Mouse (Mus musculus) gastrocnemius, adult 2 months (tissue): ENCODE data around the gene Ly6g6d. TPM values are rescaled to one million over a fixed set of nuclear protein-coding genes. Genes with fewer than 3 reads are reported as not detected.

Experiments
- DNase-seq: peaks from one replicate; pipeline ENCODE4 v3.0.0; 2022
- H3K27ac ChIP-seq: fragments of 200-600 bp; 2 replicates; pipeline ENCODE4 v1.8.1; 2022; ENCODE audit warnings: mild to moderate bottlenecking
- H3K4me3 ChIP-seq: fragments of 200-600 bp; 2 replicates; pipeline ENCODE4 v1.8.1; 2022; ENCODE audit warnings: mild to moderate bottlenecking, moderate library complexity
- CTCF ChIP-seq: fragments of 200-600 bp; IDR thresholded peaks from 2 replicates; pipeline ENCODE4 v1.8.1; 2022; ENCODE audit warnings: antibody characterized with exemption, mild to moderate bottlenecking, moderate library complexity
- intact Hi-C: fragments of 180-260 bp; cut with DNase I; formaldehyde crosslinking; loops from one replicate; pipeline ENCODE4 v1.15.1; 2025
- total RNA-seq, 2 experiments: library from RNA; stranded (reverse); gene quantifications; 2 replicates each; pipeline ENCODE4 v1.2.3; 2021

The Ly6g6d gene
- total RNA-seq, 2 experiments from 2014 or later: 0.50 to 1.9 TPM

GRCm38 (mm10) chr17:35076507-35077176 is 1.2 kb downstream of the Ly6g6d start, which contains the start of gene Ly6g6e:
Ly6g6e (plus strand) TSS chr17:35076902.
- H3K4me3 ChIP-seq: peak within 1 kb of the TSS; percentile 70

DNA sequence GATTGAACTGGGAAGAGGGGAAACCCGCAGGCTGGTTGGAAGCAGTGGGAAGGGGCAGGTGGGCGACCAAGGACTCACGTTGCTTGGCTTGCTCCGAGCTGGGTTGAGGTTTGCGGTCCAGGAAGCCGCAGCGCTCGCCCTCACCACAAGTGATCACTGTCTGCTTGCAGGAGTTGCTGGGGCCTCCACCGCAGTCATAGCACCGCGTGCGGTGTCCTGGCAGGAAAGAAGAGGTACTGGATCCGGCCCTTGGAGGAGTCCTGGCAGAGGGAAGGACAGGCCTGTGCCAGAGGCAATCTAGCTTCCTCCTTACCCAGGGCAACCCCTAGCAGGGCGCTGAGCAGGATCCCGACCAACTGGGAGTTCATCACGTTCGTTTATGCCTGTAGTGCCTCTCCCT is 3.8 kb downstream of the Ly6g6d start:
- TF ChIP-seq CTCF: no peak
- DNase-seq: no peak
- H3K4me3 ChIP-seq: no peak overlapping the region
- intact Hi-C loops: no loop called here
- H3K27ac ChIP-seq: no peak overlapping the region

More at GRCm38 (mm10) chr17:35076507-35077176, 1.2 kb downstream of the Ly6g6d start, which contains the start of gene Ly6g6e:
- no peak for DNase-seq
- H3K27ac ChIP-seq: peak within 1 kb of the TSS; percentile 75
- intact Hi-C loops: no loop called here
- TF ChIP-seq CTCF: no peak

DNA sequence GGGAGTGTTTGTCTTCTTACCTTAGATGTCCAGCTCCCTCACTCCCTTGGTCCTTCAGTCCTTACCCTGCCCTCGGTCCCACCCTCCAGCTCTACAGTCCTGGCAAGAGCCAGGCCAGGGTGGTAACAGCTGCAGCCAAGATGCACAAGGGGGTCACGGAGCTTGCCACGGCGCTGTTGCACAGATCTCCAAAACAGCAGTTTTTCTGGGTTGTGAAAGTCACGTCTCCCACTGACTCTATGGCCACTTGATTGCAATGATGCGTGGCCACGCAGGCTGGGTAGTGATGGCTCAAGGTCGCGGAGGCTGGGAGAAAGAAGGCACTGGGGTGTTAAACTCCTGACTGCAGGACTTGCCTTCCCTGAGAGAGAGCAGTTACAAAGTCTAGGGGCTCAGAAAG is 6.4 kb downstream of the Ly6g6d start:
- no peak for DNase-seq
- Histone ChIP-seq H3K4me3 (no peak overlapping the region), H3K27ac (no peak overlapping the region)
- TF ChIP-seq CTCF: no peak
- intact Hi-C loops: no loop called here

- Histone ChIP-seq H3K27ac (peak overlapping the region; percentile 41; the same call in 1 of the 2 replicates), H3K4me3 (no peak overlapping the region)
- TF ChIP-seq CTCF: peak; percentile 44
- DNase-seq: peak; percentile 51
- intact Hi-C loops: no loop called here
These were observed 7.2 kb downstream of the Ly6g6d start for GRCm38 (mm10) chr17:35070556-35071229.

- no peak for TF ChIP-seq CTCF
- Histone ChIP-seq H3K4me3 (no peak overlapping the region), H3K27ac (no peak overlapping the region)
- DNase-seq: no peak
- intact Hi-C loops: no loop called here
These were observed 9.5 kb downstream of the Ly6g6d start for GRCm38 (mm10) chr17:35068213-35068914.

DNA sequence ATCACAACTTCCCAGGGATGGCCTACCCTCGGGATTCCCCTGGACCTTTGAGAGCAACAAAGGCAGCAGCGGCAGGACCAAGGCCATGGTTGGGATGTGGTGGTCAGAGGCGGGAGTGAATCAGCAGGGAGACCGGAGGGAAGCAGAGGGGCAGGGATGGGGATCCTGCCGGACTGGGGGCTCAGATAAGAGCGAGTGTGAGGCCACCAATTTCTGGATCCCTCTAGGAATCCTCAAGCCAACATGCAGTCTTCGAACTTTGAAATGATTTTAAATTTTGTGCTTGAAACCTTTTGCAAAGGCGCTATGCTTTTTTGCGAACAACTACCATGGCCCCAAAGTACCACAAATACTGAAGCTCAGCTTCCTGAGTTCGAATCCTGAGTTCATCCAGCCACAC is 11.8 kb downstream of the Ly6g6d start, which contains the start of gene Mpig6b:
Mpig6b (minus strand) TSS at position 101 of the 400 bp plus-strand sequence.
- peak within 1 kb of the TSS; percentile 66 for H3K4me3 ChIP-seq
- TF ChIP-seq CTCF: no peak
- no peak for DNase-seq
- intact Hi-C loops: no loop called here
- H3K27ac ChIP-seq: peak within 1 kb of the TSS; percentile 21; the same call in 1 of the 2 replicates

DNA sequence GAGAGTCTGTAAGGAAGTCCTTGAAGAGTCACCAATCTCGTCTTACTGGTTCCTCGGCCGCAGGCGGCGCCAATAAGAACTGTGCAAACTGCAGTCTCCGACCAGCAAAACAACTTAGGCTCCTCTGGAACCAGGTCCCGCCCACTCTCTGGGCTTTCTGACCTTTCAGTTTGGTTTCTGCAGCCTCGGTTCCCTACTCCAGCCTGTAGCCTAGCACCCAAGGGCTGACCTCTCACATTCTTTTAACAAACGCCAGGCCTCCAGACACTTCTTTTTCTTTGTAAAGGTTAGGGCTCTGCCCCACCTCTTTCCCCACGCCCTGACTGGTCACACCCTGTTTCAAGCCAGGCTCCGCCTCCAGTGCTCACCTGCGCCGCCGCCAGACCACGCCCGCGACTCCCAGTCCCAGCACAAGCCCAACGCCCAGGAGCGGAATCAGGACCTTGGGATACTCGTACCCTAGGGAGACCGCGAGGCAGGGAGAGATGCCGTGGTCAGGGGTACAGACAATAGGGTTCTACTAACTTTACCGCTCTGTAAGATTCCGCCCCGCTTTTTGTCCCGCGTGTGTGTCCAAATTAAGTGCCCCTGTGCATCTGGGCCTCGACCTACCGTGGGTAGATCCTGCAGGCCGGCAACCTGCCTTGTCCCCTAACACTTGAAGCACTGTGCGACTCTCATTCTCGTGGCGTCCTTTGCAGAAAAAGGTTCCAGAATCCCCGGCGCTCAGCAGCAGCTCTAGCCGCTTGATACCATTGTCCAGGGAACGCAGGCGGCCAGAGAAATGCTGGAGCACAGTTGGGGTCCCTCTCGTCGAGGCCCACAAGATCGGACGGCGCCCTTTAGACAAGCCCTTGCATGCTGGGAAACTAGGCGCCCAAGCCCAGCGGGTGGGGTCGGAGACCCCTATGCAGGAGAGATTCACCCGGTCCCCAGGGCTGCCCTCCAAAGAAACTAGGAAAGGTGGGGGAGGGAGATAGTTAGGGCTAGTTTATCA is 12.6 kb downstream of the Ly6g6d start, which contains the start of gene Ly6g6c:
Ly6g6c (plus strand) TSS at position 438 of the 997 bp plus-strand sequence.
- peak within 1 kb of the TSS; percentile 21; the same call in 1 of the 2 replicates for H3K27ac ChIP-seq

DNA sequence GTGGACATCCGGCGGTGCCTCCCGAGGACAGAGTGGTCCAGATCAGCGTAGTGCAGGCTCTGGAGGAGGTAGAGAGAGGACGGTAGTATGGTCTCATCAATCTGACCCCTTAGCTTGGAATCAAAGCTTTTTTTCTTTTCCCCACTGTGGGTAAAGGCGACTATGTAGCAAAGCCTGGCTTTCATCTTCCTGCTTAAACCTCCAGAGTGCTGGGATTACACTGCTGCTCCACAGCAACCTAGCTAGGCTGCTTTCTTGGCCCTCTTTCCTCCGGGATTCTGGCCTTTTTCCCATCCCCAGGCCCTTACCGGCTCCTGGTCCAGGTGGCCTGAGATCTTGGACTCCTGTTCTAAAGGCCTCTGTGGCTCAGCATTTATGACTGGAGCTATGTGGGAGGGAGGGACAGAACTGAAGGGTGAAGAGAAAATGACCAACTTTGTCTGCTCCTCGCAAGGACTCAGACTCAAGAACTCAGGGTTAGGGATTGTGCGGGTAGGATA is 13.4 kb downstream of the Ly6g6d start:
- no peak for DNase-seq
- H3K27ac ChIP-seq: peak overlapping the region; percentile 16; the same call in 1 of the 2 replicates
- intact Hi-C loops: no loop called here
- H3K4me3 ChIP-seq: peak overlapping the region; percentile 66
- no peak for TF ChIP-seq CTCF

More for the DNA sequence above, 12.6 kb downstream of the Ly6g6d start, which contains the start of gene Ly6g6c:
- DNase-seq: peak; percentile 63
- peak within 1 kb of the TSS; percentile 66 for H3K4me3 ChIP-seq
- intact Hi-C loops: no loop called here
- TF ChIP-seq CTCF: no peak

DNA sequence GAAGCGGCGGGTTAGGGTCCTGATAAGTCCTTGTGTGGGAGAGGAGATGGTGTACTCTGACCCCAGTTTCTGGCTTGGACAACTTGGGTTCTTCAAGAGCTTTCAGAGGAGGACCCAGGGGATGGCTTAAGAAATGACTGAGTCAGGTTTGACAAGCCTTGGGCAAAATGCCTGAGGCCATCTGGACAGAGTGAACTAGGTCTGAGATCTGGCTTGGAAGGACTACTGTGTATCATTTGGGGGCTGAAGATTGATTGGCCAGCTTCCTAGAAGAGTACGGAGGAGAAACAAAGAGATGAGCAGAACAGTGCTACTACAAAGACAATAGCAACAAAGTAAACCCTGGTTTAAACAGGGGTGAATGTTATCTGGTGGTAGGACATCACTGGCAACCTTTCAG is 14.4 kb downstream of the Ly6g6d start:
- intact Hi-C loops: no loop called here
- no peak overlapping the region for H3K4me3 ChIP-seq
- TF ChIP-seq CTCF: no peak
- peak; percentile 34 for DNase-seq
- no peak overlapping the region for H3K27ac ChIP-seq

- no peak for DNase-seq
- no peak overlapping the region for H3K27ac ChIP-seq
- no peak for TF ChIP-seq CTCF
- intact Hi-C loops: no loop called here
- no peak overlapping the region for H3K4me3 ChIP-seq
These were observed 16.6 kb downstream of the Ly6g6d start for GRCm38 (mm10) chr17:35061299-35061698.

DNA sequence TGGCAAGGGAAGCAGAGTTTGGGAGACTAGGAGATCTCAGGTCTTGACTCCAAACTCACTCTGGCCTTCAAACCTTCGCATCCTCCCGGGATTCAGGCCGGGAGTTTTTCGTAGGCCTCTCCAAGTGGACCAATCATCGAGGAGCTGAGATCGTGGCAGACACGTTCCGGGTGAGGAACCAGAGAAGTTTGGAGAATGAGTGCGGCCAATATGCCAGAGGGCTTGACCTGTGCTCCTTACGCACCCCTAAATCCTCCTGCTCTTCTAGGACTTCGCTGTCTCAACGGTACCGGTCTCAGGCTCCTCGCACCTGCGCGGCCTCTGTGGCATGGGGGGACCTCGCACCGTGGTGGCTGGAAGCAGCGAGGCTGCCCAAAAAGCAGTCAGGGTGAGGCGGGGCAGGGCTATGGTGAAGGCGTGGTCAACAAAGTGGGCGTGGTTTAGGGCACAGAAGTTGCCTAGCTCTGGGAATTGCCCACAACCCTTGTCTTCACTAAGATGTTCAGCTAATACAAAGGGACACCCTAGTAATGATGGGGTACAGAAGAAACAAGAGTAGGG is 17.0 kb downstream of the Ly6g6d start:
- Histone ChIP-seq H3K4me3 (peak overlapping the region; percentile 86), H3K27ac (peak overlapping the region; percentile 91)
- intact Hi-C loops: no loop called here
- no peak for TF ChIP-seq CTCF
- DNase-seq: peak; percentile 64
